Comparison of ENCODE assay signal across 9 mouse cellular contexts in genomic region chr7:44497361-44498055, GRCm38 (mm10). TPM values are rescaled to one million over a fixed set of nuclear protein-coding genes. Genes with fewer than 3 reads are reported as not detected.
DNase-seq lines count a peak whose midpoint lies in the region; ATAC-seq lines count a peak whose summit lies in the region.
"Had no signal": no experiment of that assay in that cellular context is flagged by ENCODE, and none has a peak within 500 bp of the region (broad histone marks: within the 10 kb centered on the region; RNA-seq: fewer than 3 reads in every experiment).

No protein-coding gene starts in this region.

- H3K4me2 ChIP-seq in heart, embryonic 15.5 days = peak overlapping the region; percentile 90
- peak overlapping the region; percentile 91 for H3K4me2 ChIP-seq in hindbrain, embryonic 11.5 days (replicated peaks; ENCODE audit: low read depth, low read length)
- peak overlapping the region; percentile 83 for H3K4me2 ChIP-seq in midbrain, embryonic 12.5 days (replicated peaks)

- H3K36me3 ChIP-seq in heart, embryonic 15.5 days = peaks cover 7% of the 10 kb centered on the region
- H3K36me3 ChIP-seq in hindbrain, embryonic 11.5 days (ENCODE audit: control insufficient read depth, insufficient read depth, low read length) = no peaks in the 10 kb centered on the region
- peaks cover 14% of the 10 kb centered on the region for H3K36me3 ChIP-seq in midbrain, embryonic 12.5 days

- no peaks in the 10 kb centered on the region for H3K9me3 ChIP-seq in heart, embryonic 15.5 days (replicated peaks)
- H3K9me3 ChIP-seq in hindbrain, embryonic 11.5 days (ENCODE audit: control insufficient read depth, low read length) = no peaks in the 10 kb centered on the region
- no peaks in the 10 kb centered on the region for H3K9me3 ChIP-seq in midbrain, embryonic 12.5 days

- peaks cover 18% of the 10 kb centered on the region for H3K4me1 ChIP-seq in heart, embryonic 15.5 days (replicated peaks)
- H3K4me1 ChIP-seq in hindbrain, embryonic 11.5 days (replicated peaks; ENCODE audit: control insufficient read depth, insufficient read depth, low read length) = peaks cover 4% of the 10 kb centered on the region; the same call in 1 of the 2 replicates
- peaks cover 24% of the 10 kb centered on the region for H3K4me1 ChIP-seq in midbrain, embryonic 12.5 days

- 83% methylated on average over 10 of the region's 10 CpGs for WGBS in heart, embryonic 15.5 days
- WGBS in hindbrain, embryonic 11.5 days = 86% methylated on average over 10 of the region's 10 CpGs
- WGBS in midbrain, embryonic 12.5 days = 84% methylated on average over 10 of the region's 10 CpGs

- H3K4me3 ChIP-seq in heart, embryonic 15.5 days = peak overlapping the region; percentile 84; the same call in 1 of the 2 replicates
- peak overlapping the region; percentile 77 for H3K4me3 ChIP-seq in hindbrain, embryonic 11.5 days (ENCODE audit: low read depth, low read length)
- H3K4me3 ChIP-seq in midbrain, embryonic 12.5 days = peak overlapping the region; percentile 80

- no peak overlapping the region for H3K27ac ChIP-seq in heart, embryonic 15.5 days
- no peak overlapping the region for H3K27ac ChIP-seq in hindbrain, embryonic 11.5 days (ENCODE audit: low read depth, low read length)
- H3K27ac ChIP-seq in midbrain, embryonic 12.5 days (replicated peaks) = no peak overlapping the region

- H3K27me3 ChIP-seq in heart, embryonic 15.5 days = peaks cover 15% of the 10 kb centered on the region
- H3K27me3 ChIP-seq in hindbrain, embryonic 11.5 days (ENCODE audit: control insufficient read depth, insufficient read depth, low read length) = no peaks in the 10 kb centered on the region
- H3K27me3 ChIP-seq in midbrain, embryonic 12.5 days = peaks cover 24% of the 10 kb centered on the region

- no peak overlapping the region for H3K9ac ChIP-seq in heart, embryonic 15.5 days
- peak overlapping the region; percentile 90 for H3K9ac ChIP-seq in hindbrain, embryonic 11.5 days (ENCODE audit: low read depth, low read length)
- H3K9ac ChIP-seq in midbrain, embryonic 12.5 days (replicated peaks) = no peak overlapping the region

- DNase-seq in heart, postnatal 14 days = no peak
- peak; percentile 48 for DNase-seq in R1 (ENCODE audit: low read depth, low spot score)
- DNase-seq in hindbrain, embryonic 11.5 days (ENCODE audit: low spot score) = no peak
- DNase-seq in spleen, postnatal 36 days (ENCODE audit: low spot score in 2 of 2) = no peak
- DNase-seq in thymus, postnatal 10 days (ENCODE audit: low spot score in 2 of 2) = no peak

- no peak for ATAC-seq in heart, embryonic 15.5 days (replicated peaks; ENCODE audit: insufficient number of reproducible peaks, insufficient read depth, low FRiP score, low read depth)
- ATAC-seq in hindbrain, embryonic 11.5 days (ENCODE audit: low FRiP score) = no peak
- no peak for ATAC-seq in midbrain, embryonic 12.5 days (ENCODE audit: low FRiP score, low read depth)
- ATAC-seq in granulocyte monocyte progenitor cell, adult 5-6 weeks (replicated peaks; ENCODE audit: poor library complexity, severe bottlenecking) = no peak

- intact Hi-C loops in heart, postnatal 14 days (cut with DNase I) = no loop called here

RNA-seq across cellular contexts. Expression of gene Fam71e1, which starts 1.1 kb away (rescaled TPM):
- polyA plus RNA-seq in heart, embryonic 15.5 days (2015; fragmentation: Nextera tagmentation; extraction: Ambion mirVana) = 8.7 and 11.5 TPM in 2 replicates
- total RNA-seq in heart, postnatal 14 days (2021) = 1 to 10 TPM; 5.3 to 6.5 TPM
- 13.5 and 20.6 TPM in 2 replicates for polyA plus RNA-seq in hindbrain, embryonic 11.5 days (2014; fragmentation: Nextera tagmentation; extraction: Ambion mirVana)
- polyA plus RNA-seq in midbrain, embryonic 12.5 days (2016; fragmentation: Nextera tagmentation; extraction: Ambion mirVana) = 32.4 and 35.1 TPM in 2 replicates
- 12.3 TPM in 1 of 2 replicates, not detected in the other for total RNA-seq in granulocyte monocyte progenitor cell, adult 5-6 weeks (2014; fragmentation: Nextera tagmentation)
- total RNA-seq in granulocyte monocyte progenitor cell, adult 5-6 weeks (2017) = 0.67 and 3.0 TPM in 2 replicates

RNA-seq across cellular contexts. Expression of gene Emc10, which starts 1.2 kb away (rescaled TPM):
- polyA plus RNA-seq in heart, embryonic 15.5 days (2015; fragmentation: Nextera tagmentation; extraction: Ambion mirVana) = 81.6 and 109 TPM in 2 replicates
- 10 to 100 TPM; 95.4 to 98.8 TPM for total RNA-seq in heart, postnatal 14 days (2021)
- polyA plus RNA-seq in hindbrain, embryonic 11.5 days (2014; fragmentation: Nextera tagmentation; extraction: Ambion mirVana) = 90.2 and 97.2 TPM in 2 replicates
- 132 and 136 TPM in 2 replicates for polyA plus RNA-seq in midbrain, embryonic 12.5 days (2016; fragmentation: Nextera tagmentation; extraction: Ambion mirVana)
- 63.1 and 126 TPM in 2 replicates for total RNA-seq in granulocyte monocyte progenitor cell, adult 5-6 weeks (2014; fragmentation: Nextera tagmentation)
- total RNA-seq in granulocyte monocyte progenitor cell, adult 5-6 weeks (2017) = 33.7 and 42.0 TPM in 2 replicates

RNA-seq across cellular contexts. Expression of gene Mybpc2, which starts 26.9 kb away (rescaled TPM):
- 2.7 and 3.9 TPM in 2 replicates for polyA plus RNA-seq in heart, embryonic 15.5 days (2015; fragmentation: Nextera tagmentation; extraction: Ambion mirVana)
- total RNA-seq in heart, postnatal 14 days (2021) = 10 to 100 TPM; 10.5 to 16.8 TPM
- polyA plus RNA-seq in hindbrain, embryonic 11.5 days (2014; fragmentation: Nextera tagmentation; extraction: Ambion mirVana) = 0.07 and 0.19 TPM in 2 replicates
- 0.16 and 0.22 TPM in 2 replicates for polyA plus RNA-seq in midbrain, embryonic 12.5 days (2016; fragmentation: Nextera tagmentation; extraction: Ambion mirVana)
- not detected in 2 replicates for total RNA-seq in granulocyte monocyte progenitor cell, adult 5-6 weeks (2014; fragmentation: Nextera tagmentation)
- not detected in 2 replicates for total RNA-seq in granulocyte monocyte progenitor cell, adult 5-6 weeks (2017)

RNA-seq across cellular contexts. Expression of gene Josd2, which starts 29.7 kb away (rescaled TPM):
- polyA plus RNA-seq in heart, embryonic 15.5 days (2015; fragmentation: Nextera tagmentation; extraction: Ambion mirVana) = 134 and 146 TPM in 2 replicates
- 100 to 1,000 TPM; 105 to 111 TPM for total RNA-seq in heart, postnatal 14 days (2021)
- polyA plus RNA-seq in hindbrain, embryonic 11.5 days (2014; fragmentation: Nextera tagmentation; extraction: Ambion mirVana) = 57.3 and 59.1 TPM in 2 replicates
- 56.2 and 58.1 TPM in 2 replicates for polyA plus RNA-seq in midbrain, embryonic 12.5 days (2016; fragmentation: Nextera tagmentation; extraction: Ambion mirVana)
- 26.4 and 62.3 TPM in 2 replicates for total RNA-seq in granulocyte monocyte progenitor cell, adult 5-6 weeks (2014; fragmentation: Nextera tagmentation)
- 15.9 and 31.2 TPM in 2 replicates for total RNA-seq in granulocyte monocyte progenitor cell, adult 5-6 weeks (2017)

RNA-seq across cellular contexts. Expression of gene Aspdh, which starts 32.3 kb away (rescaled TPM):
- polyA plus RNA-seq in heart, embryonic 15.5 days (2015; fragmentation: Nextera tagmentation; extraction: Ambion mirVana) = 0.43 and 0.74 TPM in 2 replicates
- total RNA-seq in heart, postnatal 14 days (2021) = 1 to 10 TPM in 1 of 2 experiments, under 1 TPM in 1; 1.00 to 1.1 TPM
- polyA plus RNA-seq in hindbrain, embryonic 11.5 days (2014; fragmentation: Nextera tagmentation; extraction: Ambion mirVana) = 1.2 and 2.1 TPM in 2 replicates
- polyA plus RNA-seq in midbrain, embryonic 12.5 days (2016; fragmentation: Nextera tagmentation; extraction: Ambion mirVana) = 3.4 and 5.1 TPM in 2 replicates
- not detected in 2 replicates for total RNA-seq in granulocyte monocyte progenitor cell, adult 5-6 weeks (2014; fragmentation: Nextera tagmentation)
- not detected in 2 replicates for total RNA-seq in granulocyte monocyte progenitor cell, adult 5-6 weeks (2017)
- total RNA-seq: neutrophil, adult 5-6 weeks had no signal
